Mouse (Mus musculus) forebrain, embryonic 12.5 days (tissue): ENCODE results near the gene Zfp326. TPM values are rescaled to one million over a fixed set of nuclear protein-coding genes. Genes with fewer than 3 reads are reported as not detected.

Source experiments
- ATAC-seq: fragments of 200-750 bp; cut with Nextera tagmentation; 2 replicates; pipeline ENCODE4 v1.8.0; 2017; ENCODE audit warnings: moderate TSS enrichment; ENCODE audit not compliant: low FRiP score
- H3K27ac ChIP-seq: fragments of 300-500 bp; sonication (generic); 2 replicates; pipeline ENCODE4 v1.5.1; 2016; ENCODE audit warnings: mild to moderate bottlenecking
- H3K27me3 ChIP-seq: fragments of 300-500 bp; sonication (generic); 2 replicates; pipeline ENCODE4 v1.6.1; 2016; ENCODE audit warnings: mild to moderate bottlenecking
- H3K36me3 ChIP-seq: fragments of 300-500 bp; sonication (generic); replicated peaks from 2 replicates; pipeline ENCODE4 v1.6.1; 2016; ENCODE audit warnings: mild to moderate bottlenecking
- H3K4me1 ChIP-seq: fragments of 300-500 bp; sonication (generic); 2 replicates; pipeline ENCODE4 v1.6.1; 2016
- H3K4me2 ChIP-seq: fragments of 300-500 bp; sonication (generic); 2 replicates; pipeline ENCODE4 v1.6.1; 2016; ENCODE audit warnings: mild to moderate bottlenecking, moderate library complexity
- H3K4me3 ChIP-seq: fragments of 300-500 bp; sonication (generic); replicated peaks from 2 replicates; pipeline ENCODE4 v1.5.1; 2016; ENCODE audit warnings: mild to moderate bottlenecking
- H3K9ac ChIP-seq: fragments of 300-500 bp; sonication (generic); 2 replicates; pipeline ENCODE4 v1.6.1; 2016; ENCODE audit warnings: mild to moderate bottlenecking
- H3K9me3 ChIP-seq: fragments of 300-500 bp; sonication (generic); 2 replicates; pipeline ENCODE4 v1.6.1; 2016
- WGBS: fragments of 180-500 bp; shearing (Covaris S2); methylation state at CpG from one replicate; pipeline ENCODE4 v1.1.7; 2016; 5-methylcytosine and 5-hydroxymethylcytosine counted together
- polyA plus RNA-seq: library from polyadenylated mRNA; unstranded; fragments of >200 nt; fragmentation: Nextera tagmentation; extraction: Ambion mirVana; gene quantifications from 2 replicates; pipeline ENCODE4 v1.2.1, GENCODE M21; 2016

Gene Zfp326
- polyA plus RNA-seq, 1 experiment from 2014 or later, result 72.0 TPM

DNA sequence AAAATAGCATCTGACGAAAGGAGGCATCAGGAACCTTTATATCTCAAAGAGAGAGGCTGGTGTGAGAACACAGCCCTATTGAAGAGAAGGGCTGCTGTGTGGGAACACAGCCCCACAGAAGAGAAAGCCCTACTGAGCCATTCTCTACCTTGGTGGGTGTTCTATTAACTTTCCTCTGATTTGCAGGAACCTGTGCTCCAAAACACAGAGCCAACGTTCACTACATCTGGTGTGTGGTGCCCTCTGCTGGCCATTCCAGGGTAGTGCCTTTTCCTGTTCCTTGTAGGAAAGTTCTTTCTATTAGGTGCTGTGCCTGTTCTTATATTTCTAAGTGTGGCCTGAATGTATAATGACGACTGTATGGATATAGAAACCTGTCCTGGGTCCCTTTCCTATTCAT, 7.8 kb upstream of the Zfp326 start:
- 14% methylated on average over 3 of the region's 3 CpGs for WGBS
- no peak overlapping the region for H3K9ac ChIP-seq
- no peaks in the 10 kb centered on the region for H3K27me3 ChIP-seq

DNA sequence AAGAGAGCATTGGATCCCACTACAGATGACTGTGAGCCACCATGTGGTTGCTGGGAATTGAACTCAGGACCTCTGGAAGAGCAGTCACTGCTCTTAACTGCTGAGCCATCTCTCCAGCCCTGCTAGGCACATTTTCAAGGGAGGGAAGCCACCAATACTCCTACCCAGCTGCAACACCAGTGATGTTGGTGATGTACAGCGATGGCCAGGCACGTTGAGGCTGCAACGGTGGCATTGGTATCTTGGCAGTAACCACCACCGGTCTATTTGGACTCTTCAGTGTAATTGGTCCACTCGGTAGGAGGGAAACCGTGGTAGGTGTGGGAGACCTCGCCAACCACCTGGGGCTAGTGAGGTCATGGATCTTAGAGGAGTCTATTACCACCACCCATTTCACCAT, 6.6 kb upstream of the Zfp326 start:
- Histone ChIP-seq H3K4me3 (no peak overlapping the region), H3K27me3 (no peaks in the 10 kb centered on the region), H3K27ac (no peak overlapping the region), H3K36me3 (no peaks in the 10 kb centered on the region), H3K4me2 (no peak overlapping the region), H3K4me1 (0 out of 2 replicates have a peak, but pooled peaks cover 7% of the 10 kb centered on the region), H3K9ac (no peak overlapping the region), H3K9me3 (no peaks in the 10 kb centered on the region)
- no peak for ATAC-seq
- 85% methylated on average over 7 of the region's 7 CpGs for WGBS

More for the DNA sequence above, 7.8 kb upstream of the Zfp326 start:
- H3K27ac ChIP-seq, result no peak overlapping the region
- peak; percentile 74 for ATAC-seq
- 0 out of 2 replicates have a peak, but pooled peaks cover 7% of the 10 kb centered on the region for H3K4me1 ChIP-seq
- H3K36me3 ChIP-seq, result no peaks in the 10 kb centered on the region
- no peak overlapping the region for H3K4me2 ChIP-seq
- no peaks in the 10 kb centered on the region for H3K9me3 ChIP-seq
- no peak overlapping the region for H3K4me3 ChIP-seq

DNA sequence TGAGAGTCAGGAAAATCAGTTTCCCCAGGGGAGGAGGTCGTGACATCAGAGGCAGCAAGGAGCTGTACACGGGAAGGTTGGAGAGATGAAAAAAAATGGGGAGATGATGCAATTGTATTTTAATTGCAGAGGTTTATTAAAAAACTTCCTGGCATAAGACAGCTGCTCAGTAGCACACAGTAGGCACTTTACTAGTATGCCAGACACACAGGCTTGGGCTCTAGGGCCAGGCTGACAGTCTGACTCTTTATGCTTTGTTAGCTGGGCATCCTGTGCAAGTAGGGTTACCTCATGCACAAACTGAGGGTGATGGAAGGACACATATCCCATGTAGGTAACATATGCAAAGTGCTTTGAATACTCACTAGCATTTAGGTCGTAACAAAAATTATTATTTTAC, 5.2 kb upstream of the Zfp326 start:
- WGBS, result 73% methylated on average over 3 of the region's 3 CpGs
- H3K9me3 ChIP-seq, result no peaks in the 10 kb centered on the region

DNA sequence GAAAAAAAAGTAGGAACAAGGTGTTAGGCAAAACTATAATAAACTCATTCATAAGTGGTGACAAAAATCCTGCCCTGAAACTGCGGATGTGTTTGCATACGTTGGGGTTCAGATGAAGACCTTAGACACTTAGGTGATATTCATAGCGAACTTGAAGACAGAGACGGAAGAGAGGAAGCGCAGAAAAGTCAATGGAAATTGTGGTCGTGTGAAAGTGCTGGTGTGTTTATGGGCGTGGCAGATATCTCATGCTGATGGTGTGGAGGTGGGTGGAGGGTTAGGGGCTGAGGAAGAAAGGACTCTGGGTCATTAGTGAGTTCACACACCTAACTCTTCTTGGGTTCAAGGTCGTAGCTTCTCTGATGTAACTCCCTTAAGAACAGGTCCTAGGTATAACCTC, 4.2 kb upstream of the Zfp326 start:
- H3K4me2 ChIP-seq, result no peak overlapping the region
- no peak overlapping the region for H3K9ac ChIP-seq
- WGBS, result 82% methylated on average over 8 of the region's 8 CpGs
- peaks cover 7% of the 10 kb centered on the region for H3K27me3 ChIP-seq
- H3K4me1 ChIP-seq, result peaks cover 10% of the 10 kb centered on the region
- no peaks in the 10 kb centered on the region for H3K9me3 ChIP-seq
- H3K36me3 ChIP-seq, result no peaks in the 10 kb centered on the region
- H3K4me3 ChIP-seq, result no peak overlapping the region
- ATAC-seq, result no peak
- H3K27ac ChIP-seq, result no peak overlapping the region

More for the DNA sequence above, 5.2 kb upstream of the Zfp326 start:
- H3K9ac ChIP-seq, result no peak overlapping the region
- H3K4me1 ChIP-seq, result peaks cover 10% of the 10 kb centered on the region
- H3K27ac ChIP-seq, result no peak overlapping the region
- no peak overlapping the region for H3K4me2 ChIP-seq
- H3K36me3 ChIP-seq, result no peaks in the 10 kb centered on the region
- no peak for ATAC-seq
- no peak overlapping the region for H3K4me3 ChIP-seq
- peaks cover 7% of the 10 kb centered on the region for H3K27me3 ChIP-seq

DNA sequence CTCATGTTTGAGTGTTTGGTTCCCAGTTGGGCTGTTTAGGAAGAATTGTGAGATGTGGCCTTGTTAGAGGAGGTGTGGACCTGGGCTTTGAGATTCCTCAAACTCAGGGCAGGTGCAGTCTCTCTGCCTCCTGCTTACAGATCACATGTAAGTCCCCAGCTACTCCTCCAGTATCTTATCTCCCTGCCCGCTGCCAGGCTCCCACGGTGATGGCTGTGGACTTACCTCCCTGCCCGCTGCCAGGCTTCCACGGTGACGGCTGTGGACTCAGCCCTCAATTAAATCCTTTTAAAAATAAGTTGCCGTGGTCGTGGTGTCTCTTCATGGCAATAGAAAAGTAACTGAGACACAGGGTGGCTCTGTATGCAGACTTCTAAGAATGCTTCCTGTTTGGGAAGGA, 3.4 kb upstream of the Zfp326 start:
- no peaks in the 10 kb centered on the region for H3K36me3 ChIP-seq
- WGBS, result 74% methylated on average over 7 of the region's 7 CpGs
- peaks cover 12% of the 10 kb centered on the region for H3K4me1 ChIP-seq
- H3K27me3 ChIP-seq, result peaks cover 7% of the 10 kb centered on the region
- ATAC-seq, result no peak
- no peaks in the 10 kb centered on the region for H3K9me3 ChIP-seq
- H3K9ac ChIP-seq, result no peak overlapping the region
- H3K4me2 ChIP-seq, result no peak overlapping the region
- no peak overlapping the region for H3K27ac ChIP-seq
- no peak overlapping the region for H3K4me3 ChIP-seq

DNA sequence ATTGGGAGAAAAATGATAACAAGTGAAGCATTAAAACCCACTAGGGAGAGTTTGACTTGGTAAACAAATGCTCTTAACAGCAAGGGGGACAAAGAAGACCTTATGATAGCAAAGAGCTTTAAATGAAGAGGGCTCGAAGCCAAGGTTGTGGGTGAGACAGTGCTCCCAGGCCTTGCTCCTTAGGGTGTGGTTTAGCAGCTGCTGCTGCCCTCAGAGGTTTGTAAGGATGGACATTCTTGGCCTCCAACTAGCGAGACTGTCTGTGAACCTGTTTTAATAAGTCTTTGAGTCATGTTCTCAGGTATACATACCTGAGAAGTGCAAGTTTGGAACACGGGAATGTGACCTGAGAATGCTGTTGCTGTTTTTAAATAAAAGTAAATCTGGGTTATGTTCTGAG, 2.6 kb upstream of the Zfp326 start:
- peaks cover 16% of the 10 kb centered on the region for H3K4me1 ChIP-seq
- H3K27me3 ChIP-seq, result peaks cover 7% of the 10 kb centered on the region
- H3K4me3 ChIP-seq, result no peak overlapping the region
- H3K9me3 ChIP-seq, result no peaks in the 10 kb centered on the region
- no peak overlapping the region for H3K9ac ChIP-seq
- H3K36me3 ChIP-seq, result no peaks in the 10 kb centered on the region
- no peak for ATAC-seq
- 81% methylated on average over 3 of the region's 3 CpGs for WGBS
- no peak overlapping the region for H3K27ac ChIP-seq
- no peak overlapping the region for H3K4me2 ChIP-seq

DNA sequence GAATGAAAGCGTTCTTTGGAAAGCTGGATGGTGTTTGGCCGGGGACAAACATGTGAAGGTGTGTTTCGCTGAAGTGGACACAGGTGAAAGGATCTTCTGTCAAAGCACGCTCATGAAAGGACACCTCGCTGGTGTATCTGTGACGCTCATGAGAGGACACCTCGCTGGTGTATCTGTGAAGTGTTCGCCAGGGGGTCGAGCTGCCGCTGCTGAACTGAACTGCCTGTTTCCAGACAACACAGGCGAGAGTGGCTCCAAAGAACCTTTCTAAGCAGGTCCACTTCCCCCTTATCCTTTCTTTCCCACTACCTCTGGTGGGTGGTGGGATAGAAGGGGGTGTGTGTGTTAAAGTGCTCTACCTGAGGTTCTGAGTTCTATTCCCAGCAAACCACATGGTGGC, 1.9 kb upstream of the Zfp326 start:
- H3K27me3 ChIP-seq, result peaks cover 7% of the 10 kb centered on the region
- ATAC-seq, result no peak
- H3K27ac ChIP-seq, result no peak overlapping the region
- H3K9ac ChIP-seq, result no peak overlapping the region
- H3K36me3 ChIP-seq, result no peaks in the 10 kb centered on the region
- H3K4me2 ChIP-seq, result no peak overlapping the region
- no peaks in the 10 kb centered on the region for H3K9me3 ChIP-seq
- H3K4me1 ChIP-seq, result peaks cover 21% of the 10 kb centered on the region
- WGBS, result 93% methylated on average over 11 of the region's 11 CpGs
- no peak overlapping the region for H3K4me3 ChIP-seq

DNA sequence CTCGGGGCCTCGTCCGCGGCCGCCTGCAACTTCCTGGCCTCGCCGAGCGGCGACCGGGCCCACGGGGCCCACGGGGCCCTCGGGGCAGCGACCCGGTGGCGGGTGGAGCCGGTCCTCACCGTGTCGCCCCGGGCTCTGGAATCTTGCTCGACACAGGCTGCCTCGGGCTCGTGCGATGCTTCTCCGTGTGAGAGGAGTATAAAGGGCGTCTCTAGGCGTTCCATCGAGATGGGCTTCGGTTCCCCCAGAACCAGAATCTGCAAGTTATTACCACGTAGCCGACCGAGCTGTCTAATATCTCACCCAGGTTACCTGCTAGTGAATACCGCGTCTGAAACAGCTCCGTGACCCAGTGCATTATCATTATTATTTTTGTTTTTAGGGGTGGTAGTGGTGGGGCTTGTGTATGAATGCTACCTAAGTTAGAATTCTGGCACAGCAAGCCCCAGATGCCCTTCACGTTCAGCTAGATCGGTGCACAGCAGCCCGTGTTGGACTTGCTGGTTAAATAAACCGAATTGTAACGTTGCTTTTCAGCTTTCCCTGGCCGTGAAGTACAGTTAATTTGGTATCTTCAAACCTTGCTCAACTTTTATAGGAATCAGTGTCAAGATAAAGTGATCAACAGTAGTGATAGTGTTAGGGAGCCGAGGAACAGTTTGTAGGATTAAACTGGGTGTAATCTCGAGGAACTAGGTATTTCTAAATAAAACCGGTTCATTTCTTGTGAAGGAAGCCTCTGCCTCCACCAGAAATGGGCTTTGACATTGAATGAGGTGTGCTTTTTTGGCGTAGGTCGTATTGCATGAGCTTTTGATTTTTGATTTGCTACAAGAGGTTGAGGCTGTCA, 785 bp downstream of the Zfp326 start:
- peaks cover 10% of the 10 kb centered on the region for H3K36me3 ChIP-seq
- peak overlapping the region; percentile 99 for H3K4me3 ChIP-seq
- H3K4me2 ChIP-seq, result peak overlapping the region; percentile 82
- H3K27me3 ChIP-seq, result peaks cover 7% of the 10 kb centered on the region
- peak overlapping the region; percentile 89 for H3K27ac ChIP-seq
- WGBS, result under 1% methylated on average over 45 of the region's 46 CpGs
- ATAC-seq, result no peak; the same call in 1 of the 2 replicates
- H3K4me1 ChIP-seq, result peaks cover 39% of the 10 kb centered on the region
- H3K9me3 ChIP-seq, result no peaks in the 10 kb centered on the region
- H3K9ac ChIP-seq, result peak overlapping the region; percentile 99

DNA sequence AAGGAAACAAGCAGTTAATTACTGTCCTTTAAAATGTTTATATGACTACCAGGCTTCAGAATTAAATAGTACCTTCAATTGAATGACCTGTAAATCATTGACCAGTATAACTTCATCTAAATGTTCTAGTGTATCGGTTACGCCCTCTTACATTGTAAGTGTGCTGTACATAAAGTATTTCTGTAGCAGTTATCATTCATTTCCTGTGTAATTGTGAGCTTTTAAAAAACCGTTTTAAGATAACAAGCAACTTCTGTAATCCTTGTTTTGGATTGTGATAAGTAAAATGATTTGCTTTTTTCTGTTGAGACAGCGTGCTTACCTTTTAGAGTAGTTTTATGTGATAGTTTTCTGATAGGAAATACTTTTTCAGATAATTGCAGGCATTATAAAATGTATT, 11.0 kb downstream of the Zfp326 start:
- Histone ChIP-seq H3K9ac (no peak overlapping the region), H3K27me3 (no peaks in the 10 kb centered on the region), H3K4me3 (no peak overlapping the region), H3K9me3 (no peaks in the 10 kb centered on the region), H3K4me2 (no peak overlapping the region), H3K36me3 (peaks cover 28% of the 10 kb centered on the region), H3K27ac (no peak overlapping the region), H3K4me1 (0 out of 2 replicates have a peak, but pooled peaks cover 3% of the 10 kb centered on the region)
- no peak for ATAC-seq
- WGBS, result 95% methylated on average over 4 of the region's 4 CpGs

DNA sequence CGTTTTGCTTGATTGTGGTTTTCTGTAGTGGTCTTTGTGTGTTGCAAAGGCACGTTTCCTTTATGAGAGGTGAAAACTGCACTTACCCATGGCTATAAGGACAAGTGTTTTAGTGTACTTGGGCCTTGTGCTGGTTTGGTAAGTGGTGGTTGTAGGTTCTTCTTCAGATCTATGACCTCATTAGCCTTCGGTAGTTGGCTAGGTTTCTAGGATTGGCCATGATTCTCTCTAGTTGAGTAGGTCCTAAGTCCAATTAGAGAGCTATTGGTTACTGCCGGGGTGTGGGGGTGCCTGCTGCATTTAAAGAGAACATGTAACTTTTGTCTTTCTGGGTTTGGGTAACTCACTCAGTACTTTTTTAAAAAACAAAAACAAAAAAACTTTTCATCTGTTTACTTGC, 21.8 kb downstream of the Zfp326 start:
- Histone ChIP-seq H3K27ac (no peak overlapping the region), H3K9me3 (no peaks in the 10 kb centered on the region), H3K4me1 (no peaks in the 10 kb centered on the region), H3K27me3 (no peaks in the 10 kb centered on the region), H3K9ac (no peak overlapping the region), H3K36me3 (peaks cover 49% of the 10 kb centered on the region), H3K4me2 (no peak overlapping the region), H3K4me3 (no peak overlapping the region)
- ATAC-seq, result no peak
- WGBS, result 95% methylated on average over 4 of the region's 4 CpGs

DNA sequence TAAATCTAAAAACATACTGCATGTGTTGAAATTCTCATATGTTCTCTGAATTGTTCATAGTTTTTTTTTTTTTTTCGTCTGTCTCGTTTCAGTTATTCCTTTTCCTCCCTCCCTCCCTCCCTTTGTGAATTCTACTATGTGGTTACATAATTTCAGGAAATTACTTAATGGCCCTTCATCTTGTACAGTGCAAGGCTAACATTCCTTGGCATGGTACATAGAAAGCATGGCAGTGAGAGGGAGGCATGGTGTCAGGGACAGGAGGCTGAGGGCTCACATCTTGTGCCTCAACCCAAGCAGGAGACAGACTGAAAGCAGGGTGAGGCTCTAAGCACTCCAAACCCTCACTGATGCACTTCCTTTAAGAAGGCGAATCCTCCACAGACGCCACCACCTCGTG, 32.8 kb downstream of the Zfp326 start:
- no peak for ATAC-seq
- H3K9me3 ChIP-seq, result no peaks in the 10 kb centered on the region
- H3K9ac ChIP-seq, result no peak overlapping the region
- H3K36me3 ChIP-seq, result peaks cover 66% of the 10 kb centered on the region
- 91% methylated on average over 5 of the region's 5 CpGs for WGBS
- H3K27me3 ChIP-seq, result no peaks in the 10 kb centered on the region
- H3K4me2 ChIP-seq, result no peak overlapping the region
- H3K27ac ChIP-seq, result no peak overlapping the region
- no peak overlapping the region for H3K4me3 ChIP-seq
- no peaks in the 10 kb centered on the region for H3K4me1 ChIP-seq

DNA sequence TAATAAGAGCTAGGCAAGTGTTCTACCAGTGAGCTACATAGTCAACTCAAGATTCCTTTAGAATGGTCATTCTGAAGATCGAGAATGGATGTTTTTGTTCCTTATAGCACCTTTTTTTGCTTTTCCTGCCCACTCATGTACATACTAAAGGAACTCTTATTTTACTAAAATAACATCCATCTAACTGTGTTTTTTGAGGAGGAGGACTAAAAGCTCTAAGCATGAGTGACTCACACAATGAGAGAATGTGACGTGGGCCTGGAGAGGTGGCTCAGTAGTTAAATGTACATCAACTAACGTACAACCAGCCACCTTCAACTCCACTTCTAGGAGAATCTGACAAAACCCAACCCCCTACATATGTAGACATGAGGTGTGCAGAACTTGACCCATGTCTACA, 33.3 kb downstream of the Zfp326 start:
- Histone ChIP-seq H3K4me2 (no peak overlapping the region), H3K4me1 (no peaks in the 10 kb centered on the region), H3K27me3 (no peaks in the 10 kb centered on the region), H3K9ac (no peak overlapping the region), H3K4me3 (no peak overlapping the region), H3K27ac (no peak overlapping the region), H3K36me3 (peaks cover 68% of the 10 kb centered on the region), H3K9me3 (no peaks in the 10 kb centered on the region)
- WGBS, result 93% methylated on average over 3 of the region's 3 CpGs
- no peak for ATAC-seq

DNA sequence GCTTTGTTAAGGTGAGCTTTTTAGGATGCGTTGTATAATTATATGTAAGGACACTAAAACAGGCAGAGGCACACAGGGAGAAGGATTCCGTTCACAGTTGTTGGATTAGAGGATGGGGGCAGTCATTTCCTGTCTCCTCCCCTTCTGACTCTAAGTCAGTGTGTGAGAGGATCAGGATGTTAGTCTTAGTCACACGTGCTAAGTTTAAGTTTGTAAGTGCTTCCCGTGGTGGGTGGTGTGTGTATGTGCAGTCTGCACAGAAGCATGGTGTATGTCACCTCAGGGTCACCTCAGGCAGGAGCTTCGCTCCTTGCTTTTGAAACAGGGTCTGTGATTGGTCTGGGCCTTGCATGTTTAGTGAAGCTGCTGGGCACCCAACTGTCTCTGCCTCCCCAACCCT, 35.1 kb downstream of the Zfp326 start:
- H3K4me2 ChIP-seq, result no peak overlapping the region
- no peaks in the 10 kb centered on the region for H3K9me3 ChIP-seq
- WGBS, result 92% methylated on average over 5 of the region's 5 CpGs
- H3K4me3 ChIP-seq, result no peak overlapping the region
- no peak overlapping the region for H3K9ac ChIP-seq
- H3K4me1 ChIP-seq, result no peaks in the 10 kb centered on the region
- peaks cover 73% of the 10 kb centered on the region for H3K36me3 ChIP-seq
- no peak for ATAC-seq
- H3K27me3 ChIP-seq, result no peaks in the 10 kb centered on the region
- H3K27ac ChIP-seq, result no peak overlapping the region
